Mouse (Mus musculus): ENCODE results near the gene Ankrd2. TPM values are rescaled to one million over a fixed set of nuclear protein-coding genes. Genes with fewer than 3 reads are reported as not detected.

The Ankrd2 gene
- polyA plus RNA-seq (2015; fragmentation: Nextera tagmentation; extraction: Ambion mirVana), result 0.87 and 1.7 TPM in 2 replicates

DNA sequence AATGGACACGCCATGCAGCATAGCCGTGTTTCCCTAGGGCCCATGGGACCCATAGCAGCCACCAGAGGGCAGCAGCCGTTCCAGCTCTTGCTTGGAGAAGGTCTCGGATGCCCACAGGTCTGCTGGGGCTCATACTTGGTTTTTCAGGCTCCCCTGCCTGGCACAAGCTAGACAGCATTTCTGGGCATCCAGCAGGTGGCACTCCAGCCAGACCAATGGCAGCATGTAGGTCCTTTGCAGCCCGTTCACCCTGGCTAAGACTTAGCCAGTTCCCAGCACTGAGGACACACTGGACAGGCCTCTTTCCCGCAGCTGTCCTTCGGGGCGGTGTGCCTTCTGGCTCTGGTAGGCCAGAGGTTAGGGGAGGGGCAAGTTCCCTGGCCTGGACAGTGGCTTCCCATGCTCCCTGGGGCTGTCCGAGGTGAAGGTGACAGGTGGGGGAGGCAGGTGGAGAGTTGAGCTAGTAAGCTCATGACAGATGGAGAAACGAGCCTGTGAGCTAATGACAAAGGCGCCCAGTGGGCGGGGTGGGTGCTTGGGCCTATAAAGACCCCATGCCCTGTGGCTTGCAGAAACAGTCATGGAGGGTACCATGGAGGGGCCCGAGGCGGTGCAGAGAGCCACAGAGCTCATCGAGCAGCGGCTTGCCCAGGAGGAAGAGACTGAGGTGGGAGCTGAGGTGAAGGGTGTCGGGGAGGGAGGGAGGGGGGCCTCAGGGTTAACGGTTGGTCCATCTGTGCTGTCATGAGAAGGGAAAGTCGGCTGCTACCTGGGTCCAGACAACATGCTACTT is at the start of gene Ankrd2:
TSS of gene Ankrd2 (plus strand) at position 545 of the 793 bp plus-strand sequence.

DNA sequence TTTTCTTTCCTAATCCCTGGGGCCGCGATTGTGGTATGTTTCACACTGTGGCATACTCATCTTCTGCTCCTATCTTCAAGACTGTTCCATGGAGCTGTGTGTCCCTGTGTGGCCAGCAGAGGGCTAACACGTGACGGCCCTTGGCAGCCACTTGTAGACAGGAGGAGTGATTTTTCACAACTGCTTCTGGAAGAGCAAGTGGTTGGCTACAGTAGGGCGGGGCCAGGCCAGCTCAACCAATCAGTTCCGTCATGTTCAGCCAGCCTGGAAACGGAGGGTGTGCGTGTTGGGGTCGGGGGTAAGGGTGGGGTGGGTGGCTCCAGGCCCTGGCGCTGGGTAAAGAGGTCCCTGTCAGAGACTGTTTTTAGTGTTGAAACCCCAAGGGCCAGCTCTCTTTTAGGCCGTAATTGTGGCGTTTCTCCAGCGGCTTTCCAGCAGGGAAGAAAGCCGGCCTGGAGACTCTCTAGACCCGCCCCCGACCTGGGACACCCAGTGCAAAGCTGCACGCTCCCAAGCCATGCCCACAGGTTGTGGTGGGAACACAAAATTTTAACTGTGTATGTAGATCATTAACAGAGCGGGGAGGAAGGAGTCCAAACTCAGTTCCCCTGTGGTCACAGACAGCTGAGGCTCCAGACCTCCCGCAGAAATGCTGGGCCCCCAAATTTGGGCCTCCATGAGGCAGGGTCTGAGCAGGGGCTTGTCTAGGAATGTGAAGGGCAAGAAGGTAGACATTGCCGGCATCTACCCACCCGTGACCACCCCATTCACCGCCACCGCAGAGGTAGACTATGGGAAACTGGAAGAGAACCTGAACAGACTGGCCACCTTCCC is 9.7 kb downstream of the Ankrd2 start, which contains the start of gene Hoga1:
TSS of gene Hoga1 (plus strand) at position 342 of the 834 bp plus-strand sequence.

DNA sequence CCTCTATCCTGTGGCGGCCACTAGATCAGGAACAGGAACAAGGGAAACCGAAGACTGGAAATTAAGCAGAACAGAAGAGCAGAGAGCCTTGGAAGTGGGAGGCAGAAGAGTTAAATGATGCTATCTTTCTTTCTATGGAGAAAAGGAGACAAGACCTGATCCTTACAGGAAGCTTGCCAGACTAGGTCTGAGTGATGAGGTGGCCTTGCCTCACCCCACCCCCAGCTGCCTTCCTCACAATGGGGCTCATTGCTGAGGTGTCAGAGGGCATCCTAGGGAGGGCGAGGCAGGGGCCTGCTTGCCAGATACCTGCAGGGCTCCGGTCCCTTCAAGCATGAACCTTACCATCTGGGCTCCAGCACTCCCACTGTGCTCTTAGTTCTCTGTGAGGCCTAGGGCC is 16.1 kb downstream of the Ankrd2 start, which contains the start of gene 4933411K16Rik:
TSS of gene 4933411K16Rik (plus strand) at position 301 of the 400 bp plus-strand sequence.

DNA sequence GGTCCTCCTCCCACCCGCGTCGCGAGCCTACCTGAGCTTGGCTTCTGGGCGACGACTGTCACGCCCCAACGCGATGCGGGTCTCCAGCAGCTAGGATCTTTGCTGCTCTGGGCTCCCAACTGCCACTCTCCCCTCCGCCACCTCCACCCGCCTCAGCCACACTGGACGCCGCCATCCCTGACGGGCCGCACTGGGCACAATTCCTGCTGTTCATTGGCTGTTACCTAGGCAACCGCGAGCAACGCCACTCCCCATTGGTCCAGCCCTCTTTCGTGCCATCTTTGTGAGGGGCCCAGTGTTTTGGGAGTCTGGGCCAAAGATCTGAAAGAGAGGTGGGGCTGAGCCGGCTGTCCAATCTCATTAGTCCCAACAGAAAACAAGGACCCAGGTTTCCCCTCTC is 50.4 kb downstream of the Ankrd2 start, which contains the start of gene Morn4:
TSS of gene Morn4 (minus strand) at position 192 of the 400 bp plus-strand sequence.

DNA sequence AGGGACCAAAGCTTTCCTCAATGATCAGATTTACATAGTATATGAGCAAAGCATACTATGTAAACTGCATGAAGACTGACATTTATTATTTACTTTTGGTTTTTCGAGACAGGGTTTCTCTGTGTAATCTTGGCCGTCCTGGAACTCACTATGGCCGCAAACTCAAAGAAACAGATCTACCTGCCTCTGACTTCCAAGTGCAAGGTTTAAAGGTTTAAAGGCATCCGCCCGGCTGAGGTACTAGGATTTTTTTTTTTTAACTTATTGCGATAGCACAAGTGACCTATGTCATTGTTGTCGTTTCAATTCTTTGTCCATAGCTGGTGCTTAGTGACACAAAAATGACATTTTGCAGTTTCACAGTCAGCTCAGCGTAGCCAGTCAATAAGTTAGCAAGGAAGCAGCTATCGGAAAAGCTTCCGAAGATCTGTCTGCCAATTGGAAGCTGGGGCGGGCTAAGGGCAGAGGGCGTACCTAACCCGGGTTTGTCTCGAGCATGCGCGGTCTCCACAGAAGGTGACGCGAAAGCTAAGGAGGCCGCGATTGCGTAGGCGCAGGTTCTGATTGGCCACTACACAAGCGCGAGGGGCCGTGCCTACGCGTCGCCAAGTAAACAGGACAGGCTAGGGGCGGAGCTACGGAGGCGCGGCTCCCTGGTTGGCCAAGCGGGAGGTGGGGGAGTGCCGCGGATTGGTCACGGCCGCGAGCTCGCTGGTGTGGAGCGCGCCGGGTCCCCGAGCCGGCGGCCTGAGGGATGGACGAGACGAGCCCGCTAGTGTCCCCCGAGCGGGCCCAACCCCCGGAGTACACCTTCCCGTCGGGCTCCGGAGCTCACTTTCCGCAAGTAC is 54.2 kb downstream of the Ankrd2 start, which contains the start of gene Pi4k2a:
TSS of gene Pi4k2a (plus strand) at position 723 of the 848 bp plus-strand sequence.

Other genes starting within 250 kb of the Ankrd2 start
- 5.1 and 5.2 TPM in 2 replicates for gene Arhgap19, start 234.0 kb upstream of the Ankrd2 start, polyA plus RNA-seq (2015; fragmentation: Nextera tagmentation; extraction: Ambion mirVana)
- gene Frat1, start 206.0 kb upstream of the Ankrd2 start, polyA plus RNA-seq (2015; fragmentation: Nextera tagmentation; extraction: Ambion mirVana), result 9.0 and 10.0 TPM in 2 replicates
- gene Frat2, start 187.9 kb upstream of the Ankrd2 start, polyA plus RNA-seq (2015; fragmentation: Nextera tagmentation; extraction: Ambion mirVana), result 5.9 and 6.0 TPM in 2 replicates
- gene Rrp12, start 139.8 kb upstream of the Ankrd2 start, polyA plus RNA-seq (2015; fragmentation: Nextera tagmentation; extraction: Ambion mirVana), result 3.3 and 4.6 TPM in 2 replicates
- gene Pgam1, start 124.1 kb upstream of the Ankrd2 start, polyA plus RNA-seq (2015; fragmentation: Nextera tagmentation; extraction: Ambion mirVana), result 286 and 565 TPM in 2 replicates
- 50.7 and 62.0 TPM in 2 replicates for gene Exosc1, start 102.6 kb upstream of the Ankrd2 start, polyA plus RNA-seq (2015; fragmentation: Nextera tagmentation; extraction: Ambion mirVana)
- gene Zdhhc16, start 102.5 kb upstream of the Ankrd2 start, polyA plus RNA-seq (2015; fragmentation: Nextera tagmentation; extraction: Ambion mirVana), result 46.1 and 53.9 TPM in 2 replicates
- 12.8 and 17.8 TPM in 2 replicates for gene Mms19, start 54.8 kb upstream of the Ankrd2 start, polyA plus RNA-seq (2015; fragmentation: Nextera tagmentation; extraction: Ambion mirVana)
- 22.8 and 25.9 TPM in 2 replicates for gene Ubtd1, start 54.2 kb upstream of the Ankrd2 start, polyA plus RNA-seq (2015; fragmentation: Nextera tagmentation; extraction: Ambion mirVana)
- gene Hoga1, start 9.6 kb downstream of the Ankrd2 start, polyA plus RNA-seq (2015; fragmentation: Nextera tagmentation; extraction: Ambion mirVana), result 6.6 and 8.9 TPM in 2 replicates
- not detected in 2 replicates for gene 4933411K16Rik, start 16.2 kb downstream of the Ankrd2 start, polyA plus RNA-seq (2015; fragmentation: Nextera tagmentation; extraction: Ambion mirVana)
- 17.2 and 27.5 TPM in 2 replicates for gene Morn4, start 50.4 kb downstream of the Ankrd2 start, polyA plus RNA-seq (2015; fragmentation: Nextera tagmentation; extraction: Ambion mirVana)
- gene Pi4k2a, start 54.5 kb downstream of the Ankrd2 start, polyA plus RNA-seq (2015; fragmentation: Nextera tagmentation; extraction: Ambion mirVana), result 23.9 and 33.0 TPM in 2 replicates
- gene Avpi1, start 93.1 kb downstream of the Ankrd2 start, polyA plus RNA-seq (2015; fragmentation: Nextera tagmentation; extraction: Ambion mirVana), result 68.4 and 71.6 TPM in 2 replicates
- gene Marveld1, start 111.4 kb downstream of the Ankrd2 start, polyA plus RNA-seq (2015; fragmentation: Nextera tagmentation; extraction: Ambion mirVana), result 21.4 and 23.6 TPM in 2 replicates
- gene Zfyve27, start 128.0 kb downstream of the Ankrd2 start, polyA plus RNA-seq (2015; fragmentation: Nextera tagmentation; extraction: Ambion mirVana), result 16.1 and 28.9 TPM in 2 replicates
- 6.9 and 19.9 TPM in 2 replicates for gene Sfrp5, start 166.3 kb downstream of the Ankrd2 start, polyA plus RNA-seq (2015; fragmentation: Nextera tagmentation; extraction: Ambion mirVana)
- 2.3 and 5.7 TPM in 2 replicates for gene Golga7b, start 211.6 kb downstream of the Ankrd2 start, polyA plus RNA-seq (2015; fragmentation: Nextera tagmentation; extraction: Ambion mirVana)